Mouse (Mus musculus) olfactory bulb, adult 2 months (tissue): ENCODE measurements around the gene Gabpb2.

ENCODE experiments used
- CTCF ChIP-seq: fragments of 200-500 bp; IDR thresholded peaks from 2 replicates; pipeline ENCODE4 v1.5.1; 2012; ENCODE audit warnings: low read depth, mild to moderate bottlenecking, low read length, moderate library complexity; ENCODE audit not compliant: insufficient read depth
- POLR2A ChIP-seq: fragments of 200-500 bp; IDR thresholded peaks from 2 replicates; pipeline ENCODE4 v1.6.1; 2012; ENCODE audit warnings: mild to moderate bottlenecking, low read depth, low read length, moderate library complexity; ENCODE audit not compliant: insufficient read depth

- TF ChIP-seq CTCF (no peak), POLR2A (no peak)
These were observed 44.3 kb upstream of the Gabpb2 start for GRCm38 (mm10) chr3:95261975-95262374.
